Mouse (Mus musculus) myocyte (in vitro differentiated cells): ENCODE measurements around the gene Tmem56.

Experiments used
- CEBPB ChIP-seq: IDR thresholded peaks from 2 replicates; pipeline ENCODE4 v1.6.1; 2011; ENCODE audit warnings: mild to moderate bottlenecking, moderate library complexity; ENCODE audit not compliant: poor library complexity, insufficient read depth, severe bottlenecking
- E2F4 ChIP-seq: IDR thresholded peaks from one replicate; pipeline ENCODE4 v1.6.1; 2011; ENCODE audit warnings: mild to moderate bottlenecking, control low read depth, moderate library complexity; ENCODE audit not compliant: insufficient read depth
- MAX ChIP-seq: IDR thresholded peaks from one replicate; pipeline ENCODE4 v1.6.1; 2011; ENCODE audit warnings: low read depth, mild to moderate bottlenecking, control low read depth
- MYOD1 ChIP-seq, 3 experiments: IDR thresholded peaks; one replicate each; pipeline ENCODE4 v1.6.1; 2011; ENCODE audit warnings: control low read depth in 2 of 3, low read depth in 2 of 3, mild to moderate bottlenecking in 2 of 3, moderate library complexity in 1 of 3; ENCODE audit not compliant: insufficient read length in 2 of 3, control insufficient read depth in 1 of 3
- MYOG ChIP-seq, 3 experiments: IDR thresholded peaks; one replicate each; pipeline ENCODE4 v1.6.1; 2011; ENCODE audit warnings: control low read depth in 2 of 3, low read depth in 2 of 3, mild to moderate bottlenecking in 2 of 3; ENCODE audit not compliant: insufficient read length in 2 of 3, control insufficient read depth in 1 of 3, insufficient read depth in 1 of 3
- POLR2A ChIP-seq: IDR thresholded peaks from one replicate; pipeline ENCODE4 v1.6.1; 2011; ENCODE audit warnings: low read depth, mild to moderate bottlenecking, control low read depth, moderate library complexity; ENCODE audit not compliant: insufficient read length
- POLR2AphosphoS2 ChIP-seq: IDR thresholded peaks from one replicate; pipeline ENCODE4 v1.6.1; 2011; ENCODE audit warnings: low read depth, control low read depth; ENCODE audit not compliant: insufficient read length
- REST ChIP-seq: IDR thresholded peaks from one replicate; pipeline ENCODE4 v1.6.1; 2011; ENCODE audit warnings: mild to moderate bottlenecking, control low read depth, moderate library complexity; ENCODE audit not compliant: insufficient read depth, insufficient read length
- SRF ChIP-seq: IDR thresholded peaks from one replicate; pipeline ENCODE4 v1.6.1; 2011; ENCODE audit warnings: low read depth; ENCODE audit not compliant: control insufficient read depth, insufficient read length
- TCF12 ChIP-seq: IDR thresholded peaks from one replicate; pipeline ENCODE4 v1.6.1; 2011; ENCODE audit warnings: mild to moderate bottlenecking, control low read depth; ENCODE audit not compliant: poor library complexity, insufficient read depth, severe bottlenecking
- TCF3 ChIP-seq: IDR thresholded peaks from one replicate; pipeline ENCODE4 v1.6.1; 2011; ENCODE audit warnings: low read depth, control low read depth; ENCODE audit not compliant: insufficient read length
- USF1 ChIP-seq: IDR thresholded peaks from one replicate; pipeline ENCODE4 v1.6.1; 2011; ENCODE audit warnings: low read depth, mild to moderate bottlenecking, control low read depth, moderate library complexity

GRCm38 (mm10) chr3:121185197-121185596 lies 97.7 kb downstream of the Tmem56 start:
- TF ChIP-seq TCF3 (no peak), POLR2AphosphoS2 (no peak), E2F4 (no peak), TCF12 (no peak), MYOD1 (IDR thresholded peaks at IDR 0.05; ENCODE audit: control insufficient read depth in 1 of 3, insufficient read length in 2 of 3, low read depth in 2 of 3) (no peak), POLR2A (no peak), MYOG (IDR thresholded peaks at IDR 0.05; ENCODE audit: control insufficient read depth in 1 of 3, insufficient read depth in 1 of 3, insufficient read length in 2 of 3, low read depth in 2 of 3) (no peak), CEBPB (no peak), REST (no peak), USF1 (no peak), MAX (no peak), SRF (no peak)
